Mouse (Mus musculus): ENCODE measurements around the gene Ndufa12. TPM values are rescaled to one million over a fixed set of nuclear protein-coding genes. Genes with fewer than 3 reads are reported as not detected.

Gene Ndufa12
- polyA plus RNA-seq, 1 experiment: 406 TPM

DNA sequence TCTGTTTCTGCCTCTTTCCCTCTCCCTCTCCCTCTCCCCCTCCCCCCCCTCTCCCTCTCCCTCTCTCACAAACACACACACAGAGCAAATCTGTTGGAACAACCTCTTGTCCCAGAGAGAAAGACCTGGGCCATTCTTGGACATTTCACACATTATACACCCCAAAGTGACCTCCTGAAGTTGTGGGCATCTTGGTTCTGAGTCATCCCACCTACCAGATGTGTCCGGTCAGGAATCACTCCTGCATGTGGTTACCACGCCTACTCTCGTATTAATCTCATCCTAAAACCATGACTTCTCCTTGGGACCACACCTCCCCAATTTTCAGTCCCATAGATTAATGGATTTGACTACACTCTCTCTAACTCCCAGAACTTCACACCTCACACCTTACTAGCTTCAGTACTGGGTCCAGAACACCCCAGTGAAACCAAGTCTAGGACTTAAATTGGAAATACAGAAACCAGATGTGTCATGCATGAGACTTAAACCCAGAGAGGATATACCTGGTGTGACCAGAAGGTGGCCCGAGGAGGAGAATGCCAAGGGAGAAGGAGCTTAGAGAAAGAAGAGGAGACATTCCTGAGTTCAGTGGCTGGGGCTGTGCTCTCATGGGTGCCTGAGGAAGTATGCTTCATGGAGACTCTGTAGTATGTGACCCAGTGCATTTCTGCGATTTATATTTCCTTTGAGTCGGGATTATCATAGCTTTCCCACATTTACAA is 26.7 kb downstream of the Ndufa12 start:
- Histone ChIP-seq H3K79me2 (ENCODE audit: control insufficient read depth, insufficient read depth) (no peaks in the 10 kb centered on the region), H3K36me3 (ENCODE audit: control insufficient read depth, insufficient read depth) (peaks cover 7% of the 10 kb centered on the region)
- TF ChIP-seq TCF3 (IDR thresholded peaks at IDR 0.05; ENCODE audit: insufficient read length, low read depth) (no peak), MYOG (IDR thresholded peaks at IDR 0.05; ENCODE audit: control insufficient read depth in 1 of 3, insufficient read depth in 1 of 3, insufficient read length in 2 of 3, low read depth in 2 of 3) (no peak), MYOD1 (IDR thresholded peaks at IDR 0.05; ENCODE audit: control insufficient read depth in 1 of 3, insufficient read length in 2 of 3, low read depth in 2 of 3) (no peak), POLR2A (IDR thresholded peaks at IDR 0.05; ENCODE audit: insufficient read length, low read depth) (no peak), POLR2AphosphoS2 (IDR thresholded peaks at IDR 0.05; ENCODE audit: insufficient read length, low read depth) (no peak), E2F4 (IDR thresholded peaks at IDR 0.05; ENCODE audit: insufficient read depth) (no peak), TCF12 (IDR thresholded peaks at IDR 0.05; ENCODE audit: insufficient read depth, poor library complexity, severe bottlenecking) (no peak), REST (IDR thresholded peaks at IDR 0.05; ENCODE audit: insufficient read depth, insufficient read length) (no peak), USF1 (IDR thresholded peaks at IDR 0.05; ENCODE audit: low read depth) (no peak), CEBPB (IDR thresholded peaks at IDR 0.05; ENCODE audit: insufficient read depth, poor library complexity, severe bottlenecking) (no peak), SRF (IDR thresholded peaks at IDR 0.05; ENCODE audit: control insufficient read depth, insufficient read length, low read depth) (no peak), MAX (IDR thresholded peaks at IDR 0.05; ENCODE audit: low read depth) (no peak)

DNA sequence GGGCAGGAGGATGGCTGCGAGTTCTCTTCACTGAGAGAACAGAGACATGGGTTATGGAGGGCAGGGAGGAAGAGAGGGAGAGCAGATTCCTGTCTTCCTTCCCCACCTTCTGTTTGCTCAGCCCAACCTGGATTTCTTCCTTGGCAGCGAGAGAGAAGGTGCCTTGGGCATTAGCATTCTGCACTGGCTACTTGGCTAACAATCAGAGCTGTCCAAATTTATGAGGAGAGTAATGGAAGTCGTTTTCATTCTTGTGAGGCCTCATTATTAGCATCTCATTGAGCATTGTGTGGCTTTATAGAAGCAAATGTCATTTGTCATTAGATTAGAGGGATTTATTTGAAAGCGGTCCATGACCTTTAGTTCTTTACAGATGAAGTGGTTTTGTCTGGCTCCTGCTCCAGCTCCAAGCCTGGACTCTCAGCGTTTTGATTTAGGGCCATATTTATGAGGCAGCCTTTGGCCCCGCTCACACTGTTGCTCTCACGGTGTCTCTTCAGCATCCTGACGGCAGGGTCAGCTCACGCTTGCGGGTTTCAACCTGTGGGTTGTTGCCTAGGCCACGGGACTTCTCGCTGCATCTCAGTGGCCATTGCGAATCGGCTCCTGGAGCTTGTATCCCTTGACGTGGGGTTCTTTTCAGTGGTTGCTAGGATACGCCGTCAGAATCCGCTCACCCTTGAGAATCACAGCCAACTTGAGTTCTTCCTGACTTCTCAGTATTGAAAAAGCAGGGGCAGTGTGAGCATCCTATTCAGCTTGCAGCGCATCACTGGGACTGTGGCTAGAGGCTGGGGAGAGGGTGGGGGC is 31.9 kb downstream of the Ndufa12 start:
- no peak overlapping the region for H3ac ChIP-seq (ENCODE audit: control insufficient read depth, insufficient read length)
- H3K4me2 ChIP-seq (ENCODE audit: low read depth): no peak overlapping the region
- H3K4me3 ChIP-seq: no peak overlapping the region
- no peaks in the 10 kb centered on the region for H3K27me3 ChIP-seq (ENCODE audit: control insufficient read depth, insufficient read depth, insufficient read length)
- H3K79me2 ChIP-seq (ENCODE audit: control insufficient read depth, insufficient read depth): no peaks in the 10 kb centered on the region
- H3K36me3 ChIP-seq (ENCODE audit: control insufficient read depth, insufficient read depth): no peaks in the 10 kb centered on the region
- no peak for TF ChIP-seq POLR2AphosphoS2 (IDR thresholded peaks at IDR 0.05; ENCODE audit: insufficient read length, low read depth)
- TF ChIP-seq TCF12 (IDR thresholded peaks at IDR 0.05; ENCODE audit: insufficient read depth, poor library complexity, severe bottlenecking): no peak
- no peak for TF ChIP-seq SRF (IDR thresholded peaks at IDR 0.05; ENCODE audit: control insufficient read depth, insufficient read length, low read depth)

More for the DNA sequence above, 26.7 kb downstream of the Ndufa12 start:
- Histone ChIP-seq H3K4me3 (no peak overlapping the region), H3K4me2 (ENCODE audit: low read depth) (no peak overlapping the region), H3ac (ENCODE audit: control insufficient read depth, insufficient read length) (no peak overlapping the region), H3K27me3 (ENCODE audit: control insufficient read depth, insufficient read depth, insufficient read length) (no peaks in the 10 kb centered on the region)

DNA sequence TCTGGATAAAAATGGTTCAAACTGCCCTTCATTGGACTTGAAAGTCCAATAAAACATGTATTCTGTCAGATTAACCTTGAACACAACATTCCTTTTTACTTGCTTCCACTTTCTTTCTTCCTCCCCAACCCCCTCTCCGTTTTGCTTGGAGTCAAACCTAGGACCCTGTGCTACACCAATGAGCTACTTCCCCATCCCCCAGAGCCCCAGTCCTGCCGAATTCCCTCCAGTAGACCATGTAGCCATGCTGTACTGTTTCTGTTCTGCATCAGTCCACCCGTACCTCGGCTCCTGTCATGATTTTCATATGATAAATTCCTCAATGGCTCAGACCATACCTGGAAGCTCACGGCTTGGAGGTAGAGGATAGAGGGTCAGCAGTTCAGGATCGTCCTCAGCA is 32.5 kb downstream of the Ndufa12 start:
- TF ChIP-seq TCF3 (IDR thresholded peaks at IDR 0.05; ENCODE audit: insufficient read length, low read depth) (no peak), POLR2AphosphoS2 (IDR thresholded peaks at IDR 0.05; ENCODE audit: insufficient read length, low read depth) (no peak), CEBPB (IDR thresholded peaks at IDR 0.05; ENCODE audit: insufficient read depth, poor library complexity, severe bottlenecking) (no peak), E2F4 (IDR thresholded peaks at IDR 0.05; ENCODE audit: insufficient read depth) (no peak), USF1 (IDR thresholded peaks at IDR 0.05; ENCODE audit: low read depth) (no peak), REST (IDR thresholded peaks at IDR 0.05; ENCODE audit: insufficient read depth, insufficient read length) (no peak), MAX (IDR thresholded peaks at IDR 0.05; ENCODE audit: low read depth) (no peak), MYOG (IDR thresholded peaks at IDR 0.05; ENCODE audit: control insufficient read depth in 1 of 3, insufficient read depth in 1 of 3, insufficient read length in 2 of 3, low read depth in 2 of 3) (no peak), TCF12 (IDR thresholded peaks at IDR 0.05; ENCODE audit: insufficient read depth, poor library complexity, severe bottlenecking) (no peak), POLR2A (IDR thresholded peaks at IDR 0.05; ENCODE audit: insufficient read length, low read depth) (no peak), SRF (IDR thresholded peaks at IDR 0.05; ENCODE audit: control insufficient read depth, insufficient read length, low read depth) (no peak)
- H3K27me3 ChIP-seq (ENCODE audit: control insufficient read depth, insufficient read depth, insufficient read length): no peaks in the 10 kb centered on the region
- H3K4me3 ChIP-seq: no peak overlapping the region
- no peaks in the 10 kb centered on the region for H3K36me3 ChIP-seq (ENCODE audit: control insufficient read depth, insufficient read depth)
- no peak overlapping the region for H3ac ChIP-seq (ENCODE audit: control insufficient read depth, insufficient read length)
- H3K4me2 ChIP-seq (ENCODE audit: low read depth): no peak overlapping the region
- no peaks in the 10 kb centered on the region for H3K79me2 ChIP-seq (ENCODE audit: control insufficient read depth, insufficient read depth)

DNA sequence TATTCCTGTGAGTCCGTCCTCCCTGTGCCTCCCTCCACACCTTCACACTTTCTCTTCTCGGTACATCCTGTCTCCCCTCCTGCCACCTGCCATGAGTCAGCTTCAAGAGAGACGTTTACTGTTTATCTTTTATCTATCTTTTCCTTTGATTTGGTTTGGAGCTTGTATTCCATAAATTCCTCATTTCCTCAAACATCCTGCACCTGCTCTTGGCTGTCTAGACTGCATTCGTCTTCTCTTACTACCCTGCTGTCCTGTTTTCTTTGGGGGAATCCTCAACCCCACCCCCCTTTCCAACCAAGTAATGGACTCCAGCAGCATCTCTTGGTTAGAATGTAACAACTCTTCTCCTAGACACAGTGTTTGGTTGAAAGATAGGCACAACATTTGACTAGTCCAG is 36.7 kb downstream of the Ndufa12 start:
- H3K4me3 ChIP-seq: no peak overlapping the region
- peak overlapping the region; percentile 8 for H3K4me2 ChIP-seq (ENCODE audit: low read depth)
- H3K27me3 ChIP-seq (ENCODE audit: control insufficient read depth, insufficient read depth, insufficient read length): no peaks in the 10 kb centered on the region
- H3K79me2 ChIP-seq (ENCODE audit: control insufficient read depth, insufficient read depth): no peaks in the 10 kb centered on the region
- TF ChIP-seq MYOD1 (IDR thresholded peaks at IDR 0.05; ENCODE audit: control insufficient read depth in 1 of 3, insufficient read length in 2 of 3, low read depth in 2 of 3): peak in 2 of 3 experiments; percentile 68 to 79
- TF ChIP-seq TCF12 (IDR thresholded peaks at IDR 0.05; ENCODE audit: insufficient read depth, poor library complexity, severe bottlenecking): no peak
- TF ChIP-seq MYOG (IDR thresholded peaks at IDR 0.05; ENCODE audit: control insufficient read depth in 1 of 3, insufficient read depth in 1 of 3, insufficient read length in 2 of 3, low read depth in 2 of 3): no peak
- H3K36me3 ChIP-seq (ENCODE audit: control insufficient read depth, insufficient read depth): no peaks in the 10 kb centered on the region
- H3ac ChIP-seq (ENCODE audit: control insufficient read depth, insufficient read length): no peak overlapping the region

DNA sequence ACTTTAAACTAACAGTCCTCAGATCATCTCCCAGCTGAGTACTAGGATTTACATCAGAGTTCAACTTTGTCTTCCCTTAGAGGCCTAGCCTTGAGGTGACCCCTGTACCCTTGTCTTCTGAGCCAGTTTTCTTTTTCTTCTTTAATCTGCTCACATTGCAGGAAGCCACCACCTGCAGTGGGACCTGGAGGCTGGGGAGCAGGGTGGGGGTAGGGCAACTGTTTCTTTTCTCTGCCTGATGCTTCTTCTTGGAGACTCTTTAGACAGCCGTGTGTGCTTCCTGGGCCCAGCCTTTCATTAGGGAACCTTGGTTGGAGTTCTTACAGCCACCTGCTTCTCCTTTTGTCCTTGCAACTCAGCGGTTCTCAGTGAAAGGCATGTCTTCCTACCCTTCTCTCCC is 42.8 kb downstream of the Ndufa12 start:
- Histone ChIP-seq H3K79me2 (ENCODE audit: control insufficient read depth, insufficient read depth) (no peaks in the 10 kb centered on the region), H3K4me2 (ENCODE audit: low read depth) (no peak overlapping the region), H3K4me3 (no peak overlapping the region), H3K36me3 (ENCODE audit: control insufficient read depth, insufficient read depth) (no peaks in the 10 kb centered on the region), H3K27me3 (ENCODE audit: control insufficient read depth, insufficient read depth, insufficient read length) (no peaks in the 10 kb centered on the region), H3ac (ENCODE audit: control insufficient read depth, insufficient read length) (no peak overlapping the region)
- TF ChIP-seq MYOD1 (IDR thresholded peaks at IDR 0.05; ENCODE audit: control insufficient read depth in 1 of 3, insufficient read length in 2 of 3, low read depth in 2 of 3) (no peak), USF1 (IDR thresholded peaks at IDR 0.05; ENCODE audit: low read depth) (no peak), POLR2A (IDR thresholded peaks at IDR 0.05; ENCODE audit: insufficient read length, low read depth) (no peak), REST (IDR thresholded peaks at IDR 0.05; ENCODE audit: insufficient read depth, insufficient read length) (no peak), POLR2AphosphoS2 (IDR thresholded peaks at IDR 0.05; ENCODE audit: insufficient read length, low read depth) (no peak), E2F4 (IDR thresholded peaks at IDR 0.05; ENCODE audit: insufficient read depth) (no peak), MAX (IDR thresholded peaks at IDR 0.05; ENCODE audit: low read depth) (no peak), MYOG (IDR thresholded peaks at IDR 0.05; ENCODE audit: control insufficient read depth in 1 of 3, insufficient read depth in 1 of 3, insufficient read length in 2 of 3, low read depth in 2 of 3) (no peak), TCF12 (IDR thresholded peaks at IDR 0.05; ENCODE audit: insufficient read depth, poor library complexity, severe bottlenecking) (no peak), SRF (IDR thresholded peaks at IDR 0.05; ENCODE audit: control insufficient read depth, insufficient read length, low read depth) (no peak), CEBPB (IDR thresholded peaks at IDR 0.05; ENCODE audit: insufficient read depth, poor library complexity, severe bottlenecking) (no peak), TCF3 (IDR thresholded peaks at IDR 0.05; ENCODE audit: insufficient read length, low read depth) (no peak)

Data from myocyte (in vitro differentiated cells).